Mouse (Mus musculus) CD4-positive, CD25-positive, alpha-beta regulatory T cell, adult 2 months (primary cell): Measurements from ENCODE around the gene Xpo5.
A peak's percentile ranks its signal among the peaks of the same experiment; 100 is the strongest.

Source experiments
- DNase-seq: peaks from one replicate; pipeline ENCODE4 v3.0.0-alpha.2; 2012; ENCODE audit warnings: low read depth, low spot score

The Xpo5 gene

GRCm38 (mm10) chr17:46201151-46201550, 1.4 kb upstream of the Xpo5 start:
- no peak for DNase-seq

DNA sequence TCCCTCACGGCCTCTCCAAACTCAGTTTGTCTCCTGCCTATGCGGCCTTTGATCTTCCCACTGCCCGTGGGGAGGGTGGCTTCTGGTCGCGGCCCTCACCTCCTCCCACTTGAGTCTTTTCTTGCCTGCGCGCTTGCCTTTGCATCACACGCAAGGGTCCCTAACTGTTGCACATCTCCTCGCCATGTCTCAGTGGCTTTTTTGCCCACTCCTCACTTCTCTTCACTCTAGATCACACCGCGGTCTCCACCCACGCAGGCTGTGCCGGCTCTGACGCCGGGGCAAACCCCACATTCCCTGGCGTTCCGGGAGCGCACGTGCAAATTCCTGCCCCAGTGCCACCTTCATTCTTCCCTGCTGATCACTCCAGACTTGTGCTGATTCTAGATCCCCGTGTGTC, 496 bp downstream of the Xpo5 start:
- DNase-seq, result no peak

DNA sequence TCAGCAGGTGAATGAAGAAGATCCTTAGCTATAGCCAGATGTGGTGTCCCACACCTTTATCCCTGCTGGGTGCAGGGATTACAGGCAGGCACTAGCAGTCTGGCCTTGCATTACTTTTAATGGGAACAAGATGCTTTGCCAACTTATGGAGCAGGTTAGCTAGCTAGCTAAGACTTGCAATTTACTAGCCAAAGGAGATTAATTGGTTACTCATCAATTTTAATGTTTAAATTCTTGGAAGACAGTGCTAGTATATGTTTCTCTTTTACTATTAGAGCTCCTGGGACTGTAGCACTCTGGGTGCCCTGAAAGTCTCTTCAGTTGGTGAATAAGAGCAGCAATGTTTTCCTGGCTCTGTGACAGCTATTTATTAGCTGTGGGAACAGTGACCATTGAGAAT, 4.1 kb downstream of the Xpo5 start:
- DNase-seq, result no peak

DNA sequence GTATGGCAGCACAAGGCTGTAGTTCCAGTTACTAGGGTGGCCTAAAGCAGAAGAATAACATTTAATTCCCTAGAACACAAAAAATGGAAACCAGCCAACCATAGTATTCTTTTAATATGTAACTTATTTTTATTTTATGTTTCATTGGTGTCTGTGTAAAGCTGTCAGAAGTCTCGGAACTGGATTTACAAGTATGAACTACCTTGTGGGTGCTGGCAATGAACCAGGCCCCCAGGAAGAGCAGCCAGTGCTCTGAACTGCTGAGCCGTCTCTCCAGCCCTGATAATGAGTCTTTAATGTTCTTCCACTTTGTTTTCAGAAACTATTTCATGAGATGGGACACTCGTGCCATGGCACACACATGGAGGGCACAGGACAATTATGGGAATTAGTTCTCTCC, 8.0 kb downstream of the Xpo5 start:
- DNase-seq, result no peak

GRCm38 (mm10) chr17:46221601-46222000, 19.0 kb downstream of the Xpo5 start:
- no peak for DNase-seq

DNA sequence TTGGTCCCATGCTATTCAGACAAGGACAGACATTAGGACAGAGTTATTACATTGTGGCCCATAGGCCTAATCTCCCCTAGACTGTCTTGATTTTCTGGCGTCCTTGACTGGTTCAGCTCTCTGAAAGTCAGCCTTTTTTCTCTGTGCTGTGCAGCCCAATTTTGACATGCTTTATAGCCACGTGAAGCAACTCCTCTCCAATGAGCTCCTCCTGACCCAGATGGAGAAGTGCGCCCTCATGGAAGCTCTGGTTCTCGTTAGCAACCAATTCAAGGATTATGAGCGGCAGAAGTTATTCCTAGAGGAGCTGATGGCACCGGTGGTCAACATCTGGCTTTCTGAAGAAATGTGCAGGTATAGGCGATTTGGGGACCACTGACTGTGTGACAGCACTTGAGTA, 25.0 kb downstream of the Xpo5 start:
- no peak for DNase-seq

DNA sequence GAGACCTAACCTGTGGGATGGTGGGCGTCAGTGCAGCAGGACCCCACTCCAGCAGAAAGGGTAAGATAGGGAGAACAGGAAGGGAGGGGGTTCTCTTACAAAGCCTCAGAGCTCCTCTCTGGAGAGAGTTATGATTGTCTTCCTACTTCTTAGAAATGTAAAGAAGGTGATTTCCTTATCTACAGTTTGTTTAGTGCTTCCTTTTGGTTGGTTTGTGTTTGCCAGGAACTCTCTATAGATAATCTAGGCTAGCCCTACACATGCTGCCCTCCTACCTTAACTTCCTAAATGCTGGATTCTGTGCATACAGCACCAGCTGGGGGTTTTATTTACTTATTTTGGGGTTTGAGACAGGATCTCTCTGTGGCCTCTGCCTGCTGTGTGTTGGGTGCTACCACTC, 33.5 kb downstream of the Xpo5 start:
- DNase-seq, result no peak

GRCm38 (mm10) chr17:46237079-46237478, 34.5 kb downstream of the Xpo5 start:
- DNase-seq, result no peak

GRCm38 (mm10) chr17:46237480-46237879, 34.9 kb downstream of the Xpo5 start:
- no peak for DNase-seq

- no peak for DNase-seq
These were observed 37.0 kb downstream of the Xpo5 start for GRCm38 (mm10) chr17:46239516-46240114.

DNA sequence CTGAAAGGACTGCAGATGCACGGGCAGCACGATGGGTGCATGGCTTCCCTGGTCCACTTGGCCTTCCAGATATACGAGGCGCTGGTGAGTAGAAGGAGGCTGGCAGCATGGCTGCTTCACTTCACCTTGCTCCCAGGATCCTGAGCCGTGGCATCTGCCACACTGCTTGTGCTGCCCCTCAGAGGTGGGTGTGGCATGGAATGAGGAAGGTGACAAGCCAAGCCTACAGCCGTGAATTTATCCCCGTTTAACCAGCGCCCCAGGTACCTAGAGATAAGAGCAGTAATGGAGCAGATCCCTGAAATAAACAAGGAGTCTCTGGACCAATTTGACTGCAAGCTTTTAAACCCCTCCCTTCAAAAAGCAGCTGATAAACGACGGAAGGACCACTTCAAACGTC, 38.9 kb downstream of the Xpo5 start:
- no peak for DNase-seq

DNA sequence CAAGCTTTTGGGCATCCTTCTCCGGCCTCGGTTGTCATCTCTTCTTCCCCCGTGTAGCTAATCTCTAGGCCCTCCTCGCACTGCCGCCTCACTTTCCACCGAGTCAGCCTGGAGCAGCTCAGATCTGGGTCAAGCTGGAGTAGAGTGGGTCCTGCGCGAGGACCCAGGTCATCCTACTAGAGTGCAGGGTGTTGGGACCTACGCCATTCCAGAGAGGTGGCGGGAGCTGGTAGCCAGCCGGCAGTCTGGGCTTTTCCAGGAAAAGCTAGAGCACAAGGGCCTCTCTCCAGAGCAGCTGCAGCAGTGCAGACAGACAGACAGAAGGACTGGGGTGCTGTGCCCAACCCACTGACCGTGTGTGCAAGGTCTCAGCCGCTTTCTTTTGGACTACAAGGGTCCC, 39.7 kb downstream of the Xpo5 start:
- no peak for DNase-seq

GRCm38 (mm10) chr17:46242993-46243392, 40.4 kb downstream of the Xpo5 start:
- no peak for DNase-seq

GRCm38 (mm10) chr17:46243624-46244023, 41.0 kb downstream of the Xpo5 start:
- no peak for DNase-seq

DNA sequence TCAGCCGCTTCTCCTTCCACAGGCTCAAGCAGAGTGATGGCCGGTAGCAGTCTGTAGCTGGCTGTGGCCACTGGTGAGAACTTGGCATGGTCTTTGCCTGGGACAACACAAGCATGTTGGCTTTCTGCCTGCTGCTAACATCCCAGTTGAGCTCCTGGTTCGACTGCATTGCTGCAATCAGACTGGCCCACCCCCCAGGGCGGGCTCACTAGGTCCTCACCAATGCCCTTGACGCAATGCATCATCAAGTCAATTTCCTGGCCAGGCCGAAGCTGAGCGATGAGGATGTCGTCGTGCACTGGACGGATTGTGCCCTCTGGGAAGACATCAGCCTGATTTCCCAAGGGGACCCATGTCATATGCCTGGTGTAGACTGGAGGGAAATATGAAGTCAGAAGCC, 42.0 kb downstream of the Xpo5 start:
- DNase-seq, result no peak

- peak; percentile 95 for DNase-seq
These were observed 45.1 kb downstream of the Xpo5 start, which contains the start of the genes Polr1c and Yipf3 for GRCm38 (mm10) chr17:46247512-46248188. Polr1c (minus strand) TSS chr17:46248054. Yipf3 (plus strand) TSS chr17:46248080.

- DNase-seq, result no peak
These were observed 45.6 kb downstream of the Xpo5 start for GRCm38 (mm10) chr17:46248189-46248522.

GRCm38 (mm10) chr17:46251174-46251573, 48.6 kb downstream of the Xpo5 start:
- DNase-seq, result peak; percentile 59

DNA sequence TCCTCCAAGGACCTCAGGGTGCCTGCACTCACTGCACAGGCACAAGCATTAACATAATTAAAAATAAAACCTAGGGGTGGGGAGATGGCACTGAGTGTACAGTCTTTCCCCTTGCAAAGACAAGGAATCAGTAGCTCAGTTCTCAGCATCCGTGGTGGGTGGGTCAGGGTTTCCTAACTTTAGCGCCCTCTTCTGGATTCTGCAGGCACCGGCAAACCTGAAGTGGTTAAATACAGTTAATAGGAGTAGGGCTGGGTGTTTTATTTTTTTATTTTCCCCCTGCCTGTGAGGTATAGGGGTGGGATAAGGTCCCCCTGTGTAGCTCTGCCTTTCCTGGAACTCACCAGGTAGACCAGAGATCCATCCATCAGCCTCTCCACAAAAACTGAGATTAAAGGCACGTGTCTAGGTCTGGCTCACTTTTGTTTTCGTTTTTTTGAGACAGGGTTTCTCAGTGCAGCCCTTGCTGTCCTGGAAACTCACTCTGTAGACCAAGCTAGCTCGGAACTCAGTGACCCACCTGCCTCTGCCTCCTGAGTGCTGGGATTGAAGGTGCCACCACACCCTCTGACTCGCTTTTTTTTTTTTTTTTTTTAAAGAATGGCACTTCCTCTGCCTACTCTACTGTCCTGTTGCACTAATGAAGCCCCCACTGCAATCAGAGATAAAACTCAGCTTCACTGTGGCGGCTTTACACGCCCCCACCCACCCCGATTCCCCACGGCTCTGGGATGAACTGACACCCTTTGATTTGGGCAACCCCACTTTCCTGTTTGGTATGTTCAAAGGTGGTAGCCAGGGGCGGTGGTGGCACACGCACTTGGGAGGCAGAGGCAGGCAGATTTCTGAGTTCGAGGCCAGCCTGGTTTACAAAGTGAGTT, 50.2 kb downstream of the Xpo5 start:
- DNase-seq, result peak; percentile 70

DNA sequence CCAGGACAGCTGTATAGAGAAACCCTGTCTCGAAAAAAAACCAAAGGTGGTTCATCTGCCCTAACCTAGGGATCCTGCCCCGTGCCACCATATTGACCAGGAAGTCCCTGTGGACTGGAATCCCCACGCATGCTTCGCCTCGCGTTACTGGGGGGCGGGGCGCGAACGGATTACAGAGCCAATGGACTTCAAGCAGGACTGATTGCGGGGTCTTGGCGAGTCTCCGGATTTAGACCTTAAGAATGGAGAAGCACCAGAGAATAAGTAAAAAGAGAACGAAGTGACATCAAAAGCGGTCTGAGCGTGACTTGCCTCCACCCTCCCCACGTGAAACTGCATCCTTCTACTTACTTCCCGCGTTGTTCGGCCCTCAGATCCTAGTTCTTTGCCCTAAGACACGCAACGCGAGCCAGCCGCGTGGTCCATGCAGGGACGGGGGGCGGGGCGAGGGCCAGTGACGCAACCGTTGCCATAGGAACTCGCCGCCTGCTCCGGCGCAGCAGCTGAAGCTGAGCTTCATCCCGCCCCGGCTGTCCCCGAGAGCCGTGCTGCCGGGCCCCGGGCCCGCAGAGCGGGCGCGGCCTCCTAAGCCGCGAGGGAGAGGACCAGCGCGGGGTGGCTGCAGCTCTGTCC, 51.0 kb downstream of the Xpo5 start, which contains the start of gene Lrrc73:
TSS of gene Lrrc73 (plus strand) at position 80 of the 633 bp plus-strand sequence.
- peak; percentile 95 for DNase-seq

DNA sequence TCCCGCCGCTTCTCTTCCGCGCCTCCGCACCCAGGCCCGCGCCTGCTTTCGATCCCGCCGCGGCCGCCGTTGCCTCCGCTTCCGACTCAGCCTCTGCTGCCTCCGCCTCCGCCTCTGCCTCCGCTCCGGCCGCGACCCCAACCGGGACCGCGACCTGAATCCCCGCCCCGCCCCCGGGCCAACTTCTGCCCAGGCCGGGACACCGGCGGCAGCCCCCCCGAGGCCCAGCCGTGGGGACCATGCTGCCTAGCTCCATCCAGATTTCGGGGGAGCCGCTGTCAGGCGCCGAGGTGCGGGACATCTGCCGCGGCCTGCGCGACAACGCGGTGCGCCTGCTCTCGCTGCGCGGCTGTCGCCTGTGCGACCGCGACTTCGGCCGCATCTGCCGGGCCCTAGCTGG, 51.5 kb downstream of the Xpo5 start:
- no peak for DNase-seq

DNA sequence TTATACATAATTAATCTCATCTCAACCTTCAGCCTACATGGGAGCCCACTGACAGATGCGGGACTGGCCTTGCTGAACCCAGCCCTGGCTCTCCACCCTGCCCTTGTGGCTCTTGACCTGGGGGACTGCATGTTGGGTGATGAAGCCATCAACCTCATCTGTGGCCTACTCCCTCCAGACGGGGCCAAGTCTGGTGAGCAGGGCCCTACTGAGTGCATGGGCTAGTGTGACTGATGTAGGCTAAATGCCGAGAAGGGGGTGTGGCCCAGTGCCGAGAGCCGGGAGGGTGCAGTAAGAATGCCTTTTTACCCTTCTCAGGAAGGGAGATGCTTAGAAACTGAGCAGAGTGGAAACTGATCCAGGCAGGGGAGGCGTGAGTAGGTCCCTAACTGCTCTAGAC, 52.6 kb downstream of the Xpo5 start:
- DNase-seq, result no peak
